Mouse (Mus musculus) erythroid progenitor cell, adult 5-6 weeks (primary cell): ENCODE measurements around the gene Ccndbp1. TPM values are rescaled to one million over a fixed set of nuclear protein-coding genes. Genes with fewer than 3 reads are reported as not detected.
"Not testable (repeated sequence)": the region's sequence is repeated elsewhere in the genome, so short reads cannot be mapped to it uniquely, and the experiment has no call there.

Source experiments
- ATAC-seq: replicated peaks from 2 replicates; pipeline ENCODE4 v1.8.0; 2016; ENCODE audit warnings: moderate number of reproducible peaks, mild to moderate bottlenecking, moderate TSS enrichment, inconsistent platforms; ENCODE audit not compliant: poor library complexity, low FRiP score, severe bottlenecking
- total RNA-seq, 2 experiments: library from RNA; stranded (forward) in 1 of 2; stranded (reverse) in 1 of 2; fragments of 150-400 nt in 1 of 2; fragments of 186-747, 209-891 nt in 1 of 2; gene quantifications; 2 replicates each; pipeline versions ENCODE4 v1.2.3 to v1.2.4; 2015 to 2017; ENCODE audit warnings: low replicate concordance in 2 of 2

Ccndbp1 gene
- total RNA-seq, 2 experiments from 2014 or later: 86.5 to 117 TPM

GRCm38 (mm10) chr2:120996607-120997006 is 11.6 kb upstream of the Ccndbp1 start:
- not testable (repeated sequence) for ATAC-seq

GRCm38 (mm10) chr2:120998863-120999262 is 9.3 kb upstream of the Ccndbp1 start:
- ATAC-seq: no peak

- ATAC-seq: no peak
These were observed 4.6 kb upstream of the Ccndbp1 start for GRCm38 (mm10) chr2:121003586-121003985.

GRCm38 (mm10) chr2:121004018-121004811 is 4.0 kb upstream of the Ccndbp1 start:
- ATAC-seq: no peak

GRCm38 (mm10) chr2:121006986-121007385 is 1.2 kb upstream of the Ccndbp1 start:
- ATAC-seq: no peak

- ATAC-seq: peak; percentile 44
These were observed 433 bp downstream of the Ccndbp1 start for GRCm38 (mm10) chr2:121008664-121009007.

- ATAC-seq: peak; percentile 40
These were observed 971 bp downstream of the Ccndbp1 start for GRCm38 (mm10) chr2:121009071-121009677.

- no peak for ATAC-seq
These were observed 4.5 kb downstream of the Ccndbp1 start for GRCm38 (mm10) chr2:121012676-121013075.

GRCm38 (mm10) chr2:121015507-121015906 is 7.3 kb downstream of the Ccndbp1 start:
- no peak for ATAC-seq

GRCm38 (mm10) chr2:121016226-121016625 is 8.0 kb downstream of the Ccndbp1 start:
- ATAC-seq: no peak

- ATAC-seq: no peak
These were observed 8.9 kb downstream of the Ccndbp1 start for GRCm38 (mm10) chr2:121017151-121017550.

GRCm38 (mm10) chr2:121022918-121023317 is 14.7 kb downstream of the Ccndbp1 start:
- ATAC-seq: no peak

GRCm38 (mm10) chr2:121036733-121037341 is 28.6 kb downstream of the Ccndbp1 start, which contains the start of gene Epb42:
Epb42 (minus strand) TSS chr2:121037072.
- peak; percentile 95 for ATAC-seq

GRCm38 (mm10) chr2:121038851-121039250 is 30.6 kb downstream of the Ccndbp1 start:
- ATAC-seq: not testable (repeated sequence)

- no peak for ATAC-seq
These were observed 31.2 kb downstream of the Ccndbp1 start for GRCm38 (mm10) chr2:121039382-121039781.

GRCm38 (mm10) chr2:121041098-121041497 is 32.9 kb downstream of the Ccndbp1 start:
- ATAC-seq: peak; percentile 51

- ATAC-seq: no peak
These were observed 37.5 kb downstream of the Ccndbp1 start for GRCm38 (mm10) chr2:121045653-121046052.

- ATAC-seq: no peak
These were observed 44.0 kb downstream of the Ccndbp1 start for GRCm38 (mm10) chr2:121052176-121052575.

GRCm38 (mm10) chr2:121054060-121054459 is 45.9 kb downstream of the Ccndbp1 start:
- ATAC-seq: peak; percentile 81

GRCm38 (mm10) chr2:121055915-121056314 is 47.7 kb downstream of the Ccndbp1 start:
- ATAC-seq: peak; percentile 89

- no peak for ATAC-seq
These were observed 49.8 kb downstream of the Ccndbp1 start for GRCm38 (mm10) chr2:121057997-121058396.
